Mouse (Mus musculus) frontal cortex, postnatal 10 days (tissue): ENCODE measurements around the gene Gm49353.

ENCODE experiments used
- DNase-seq, 2 experiments: peaks; one replicate each; pipeline ENCODE4 v3.0.0; 2022; ENCODE audit warnings: low spot score in 2 of 2, mixed read lengths in 1 of 2

The Gm49353 gene

GRCm38 (mm10) chr10:29198642-29199041 lies at the start of gene Gm49353:
TSS of gene Gm49353 (plus strand) at chr10:29198954.
- no peak for DNase-seq

- DNase-seq, result no peak
These were observed 43.5 kb upstream of the Gm49353 start for GRCm38 (mm10) chr10:29155304-29155703.

DNA sequence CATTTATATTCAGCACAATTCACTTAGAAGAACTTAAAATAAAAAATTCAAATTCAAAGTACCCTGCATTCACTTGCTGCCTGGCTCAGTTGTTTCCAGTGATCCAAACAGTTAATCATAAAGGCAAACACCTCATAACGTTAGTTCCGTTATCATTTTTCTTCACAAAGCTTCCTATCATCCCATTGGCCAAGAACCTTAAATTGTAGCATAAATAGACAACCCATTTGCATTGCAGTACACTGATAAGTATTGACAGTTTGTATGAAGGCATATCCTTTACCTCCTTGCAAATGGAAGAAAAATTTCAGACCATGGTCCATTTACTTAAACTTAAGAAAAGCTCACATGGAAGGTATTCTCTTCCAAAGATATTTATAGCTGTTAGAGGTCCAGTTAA lies 37.1 kb upstream of the Gm49353 start:
- DNase-seq, result no peak

GRCm38 (mm10) chr10:29173778-29174177 lies 25.0 kb upstream of the Gm49353 start:
- DNase-seq, result no peak

GRCm38 (mm10) chr10:29175656-29176055 lies 23.1 kb upstream of the Gm49353 start:
- DNase-seq, result no peak

- no peak for DNase-seq
These were observed 21.9 kb upstream of the Gm49353 start for GRCm38 (mm10) chr10:29176881-29177280.

GRCm38 (mm10) chr10:29178003-29178402 lies 20.8 kb upstream of the Gm49353 start:
- no peak for DNase-seq

DNA sequence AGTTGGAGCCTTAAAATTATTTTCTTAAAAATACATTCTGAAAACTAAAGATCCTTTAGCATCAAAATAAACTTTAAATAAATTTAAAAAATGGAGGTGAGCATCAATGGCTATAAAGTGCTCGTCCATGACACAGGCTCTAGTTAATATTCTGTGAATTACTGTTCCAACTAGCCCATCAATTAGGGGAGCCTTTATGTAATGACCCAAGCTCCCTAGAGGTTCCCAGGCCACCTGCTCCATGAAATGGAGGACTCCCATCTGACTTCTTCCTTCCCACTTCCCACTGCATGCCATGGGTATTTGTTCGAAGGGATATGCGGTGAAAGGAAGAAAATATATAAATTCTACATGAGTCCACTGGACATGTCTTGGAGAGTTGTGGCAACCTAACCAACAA lies 18.5 kb upstream of the Gm49353 start:
- no peak for DNase-seq

- DNase-seq, result no peak
These were observed 17.7 kb upstream of the Gm49353 start for GRCm38 (mm10) chr10:29181046-29181445.

GRCm38 (mm10) chr10:29193769-29194168 lies 5.0 kb upstream of the Gm49353 start:
- no peak for DNase-seq

DNA sequence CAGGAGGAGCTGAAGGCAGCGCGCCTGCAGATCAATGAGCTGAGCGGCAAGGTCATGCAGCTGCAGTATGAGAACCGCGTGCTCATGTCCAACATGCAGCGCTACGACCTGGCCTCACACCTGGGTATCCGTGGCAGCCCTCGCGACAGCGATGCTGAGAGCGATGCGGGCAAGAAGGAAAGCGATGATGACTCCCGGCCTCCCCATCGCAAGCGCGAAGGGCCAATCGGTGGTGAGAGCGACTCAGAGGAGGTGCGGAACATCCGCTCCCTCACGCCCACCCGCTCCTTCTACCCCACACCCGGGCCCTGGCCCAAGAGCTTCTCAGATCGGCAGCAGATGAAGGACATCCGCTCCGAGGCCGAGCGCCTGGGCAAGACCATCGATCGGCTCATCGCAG lies 1.9 kb upstream of the Gm49353 start:
- no peak for DNase-seq

- no peak for DNase-seq
These were observed 1.1 kb downstream of the Gm49353 start for GRCm38 (mm10) chr10:29199835-29200234.

GRCm38 (mm10) chr10:29200609-29201008 lies 1.9 kb downstream of the Gm49353 start:
- no peak for DNase-seq

DNA sequence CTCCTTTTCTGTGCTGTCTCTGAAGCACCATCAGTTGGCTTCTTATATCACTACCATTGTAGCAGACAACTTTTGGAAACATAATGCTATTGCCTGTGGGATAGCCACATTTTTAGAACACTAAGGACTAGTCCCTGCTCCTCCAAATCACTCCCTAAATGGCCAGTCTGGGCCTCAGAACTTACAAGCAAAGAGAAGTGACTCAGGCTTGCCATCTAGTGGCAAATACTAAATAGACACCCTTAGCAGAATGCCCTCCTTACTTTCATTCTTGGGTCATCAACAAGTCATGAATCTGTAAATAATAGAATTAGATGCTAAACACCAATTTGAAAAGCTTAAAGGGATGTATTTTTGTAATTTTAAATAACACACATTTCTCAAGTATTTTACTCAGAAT lies 8.0 kb downstream of the Gm49353 start:
- no peak for DNase-seq

GRCm38 (mm10) chr10:29208735-29209134 lies 10.0 kb downstream of the Gm49353 start:
- no peak for DNase-seq

- DNase-seq, result peak; percentile 42 to 44
These were observed 12.7 kb downstream of the Gm49353 start, which contains the start of gene 9330159F19Rik for GRCm38 (mm10) chr10:29211453-29211852. TSS of gene 9330159F19Rik (plus strand) at chr10:29211606.

DNA sequence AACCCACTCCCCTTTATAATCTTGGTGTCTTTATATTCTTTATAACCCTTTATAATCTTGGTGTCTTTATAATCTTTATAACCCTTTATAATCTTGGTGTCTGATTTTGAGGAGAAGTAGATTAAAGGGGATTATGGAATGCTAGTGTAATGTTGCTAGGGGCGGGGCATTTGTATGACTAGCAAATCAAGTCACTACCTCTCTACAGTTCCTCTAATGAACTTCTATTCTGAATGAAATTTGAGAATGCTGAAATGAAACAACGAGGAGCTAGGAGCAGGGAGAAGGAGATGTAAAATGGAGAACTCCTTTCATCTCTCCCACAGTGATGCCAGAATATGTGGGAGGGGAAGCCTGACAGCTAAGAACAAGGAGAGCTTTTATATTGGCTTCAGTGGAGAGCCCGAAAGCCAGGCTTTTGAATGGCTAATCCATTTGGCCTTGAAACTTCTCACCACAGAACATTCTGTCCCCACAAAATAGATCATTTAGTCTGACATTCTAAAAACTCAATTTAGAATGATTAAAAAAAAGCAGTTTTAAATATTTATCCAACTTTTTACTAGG lies 14.9 kb downstream of the Gm49353 start:
- DNase-seq, result no peak

DNA sequence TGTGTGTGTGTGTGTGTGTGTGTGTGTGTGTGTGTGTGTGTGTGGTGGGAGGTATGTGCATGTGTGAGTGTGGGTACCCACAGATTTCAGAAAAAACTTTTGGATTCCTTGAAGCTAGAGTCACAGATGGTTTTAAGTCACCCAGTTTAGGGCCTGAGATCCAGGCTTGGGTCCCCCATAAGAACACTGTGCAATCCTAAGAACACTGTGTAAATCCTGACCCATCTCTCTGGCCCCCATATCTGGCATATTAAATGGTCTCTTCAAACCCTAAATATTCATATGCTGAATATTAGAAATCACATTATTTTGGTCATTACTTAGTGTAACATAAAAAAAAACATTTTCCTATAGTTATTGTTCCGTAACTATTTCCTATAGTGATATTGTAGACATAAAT lies 18.2 kb downstream of the Gm49353 start:
- DNase-seq, result no peak

DNA sequence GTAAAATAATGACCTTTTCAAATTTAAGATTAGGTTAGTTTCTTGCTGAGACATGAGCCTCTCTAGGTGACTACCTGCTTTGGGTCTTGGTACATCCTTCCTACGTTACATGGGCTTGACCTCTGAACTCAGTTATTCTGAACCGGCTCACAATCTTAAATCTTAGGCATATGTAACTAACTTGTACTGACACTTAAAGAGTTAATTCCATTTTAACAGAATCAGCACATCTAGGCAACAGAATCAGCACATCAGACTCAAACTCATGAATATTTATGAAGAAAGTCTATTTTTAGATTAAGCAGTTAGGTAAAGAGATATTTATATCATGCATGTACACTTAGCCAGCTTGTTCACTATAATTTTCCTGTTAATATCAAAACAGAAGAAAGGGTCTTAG lies 18.7 kb downstream of the Gm49353 start:
- DNase-seq, result no peak

DNA sequence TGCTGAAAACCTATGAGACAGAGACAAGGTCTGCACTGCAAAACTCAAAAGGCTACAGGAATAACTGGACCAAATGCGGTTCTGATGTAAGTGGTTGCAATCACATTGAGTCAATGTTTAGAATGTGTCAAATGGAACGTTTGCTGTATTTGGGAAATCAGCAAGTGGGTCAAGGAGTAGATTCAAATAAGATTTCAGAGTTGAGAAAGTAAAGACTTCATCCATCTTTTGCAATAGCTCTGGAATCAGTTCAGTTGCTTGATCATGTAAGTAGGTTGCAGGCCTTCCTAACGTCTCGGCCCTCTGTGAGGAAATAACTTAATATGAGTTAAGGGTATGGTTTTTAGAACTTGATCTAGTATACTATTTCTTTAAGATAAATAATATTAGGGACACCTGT lies 26.6 kb downstream of the Gm49353 start:
- DNase-seq, result no peak

DNA sequence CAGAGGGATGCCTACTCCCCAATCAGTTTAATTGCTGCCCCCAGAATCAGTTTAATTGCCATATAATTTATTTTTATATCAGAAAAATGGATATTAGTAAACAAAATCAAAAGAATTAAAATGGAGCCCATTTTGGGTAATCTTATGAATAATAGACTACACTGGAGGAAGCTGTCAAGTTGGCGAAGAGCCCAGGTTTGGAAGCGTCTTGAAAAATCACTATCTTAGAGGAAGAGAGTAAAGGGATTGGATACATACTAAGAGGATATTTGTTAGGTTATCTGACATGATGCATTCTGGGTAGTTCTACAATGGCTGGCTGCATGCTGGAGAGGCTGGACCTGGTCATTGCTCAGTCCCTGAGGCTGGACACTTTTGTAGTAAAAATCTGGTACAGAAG lies 32.5 kb downstream of the Gm49353 start:
- DNase-seq, result no peak
